Mouse (Mus musculus) E14TG2a.4 (cell line): Measurements from ENCODE around the gene Uqcc1.

Experiments used
- CTCF ChIP-seq: conservative IDR thresholded peaks from 2 replicates; pipeline ENCODE4 v1.5.1; 2014; ENCODE audit warnings: low read length
- NANOG ChIP-seq: IDR thresholded peaks from 2 replicates; pipeline ENCODE4 v1.6.1; 2014; ENCODE audit warnings: borderline replicate concordance, low read length, mixed read lengths
- POU5F1 ChIP-seq: IDR thresholded peaks from 2 replicates; pipeline ENCODE4 v1.6.1; 2014; ENCODE audit warnings: low read length, borderline replicate concordance

GRCm38 (mm10) chr2:155886776-155887175 lies 43.3 kb downstream of the Uqcc1 start:
- no peak for TF ChIP-seq CTCF
- TF ChIP-seq POU5F1, result no peak
- TF ChIP-seq NANOG, result no peak
